Mouse (Mus musculus) bone marrow, adult 2 months (tissue): ENCODE results near the gene Kcnj14.

ENCODE experiments used
- CTCF ChIP-seq: fragments of 200-500 bp; IDR thresholded peaks from 2 replicates; pipeline ENCODE4 v1.5.1; 2011; ENCODE audit warnings: low read length, control low read depth; ENCODE audit not compliant: control insufficient read depth, insufficient read depth
- POLR2A ChIP-seq: fragments of 200-500 bp; IDR thresholded peaks from 2 replicates; pipeline ENCODE4 v1.6.1; 2011; ENCODE audit warnings: low read depth, mild to moderate bottlenecking, control low read depth, low read length, borderline replicate concordance; ENCODE audit not compliant: control insufficient read depth

GRCm38 (mm10) chr7:45862804-45863203 is 38.2 kb upstream of the Kcnj14 start:
- TF ChIP-seq CTCF (no peak), POLR2A (no peak)
